Mouse (Mus musculus) urinary bladder, adult 18-20 months (tissue): ENCODE measurements around the gene Rgs4.

Experiments
- DNase-seq, 2 experiments: peaks; one replicate each; pipeline ENCODE4 v3.0.0; 2022; ENCODE audit warnings: low spot score in 2 of 2, mixed read lengths in 2 of 2

Gene Rgs4

GRCm38 (mm10) chr1:169747473-169747872 is at the start of gene Rgs4:
Gene Rgs4 (minus strand): TSS chr1:169747642.
- peak; percentile 9 to 18 for DNase-seq

- DNase-seq = no peak
Observed at GRCm38 (mm10) chr1:169792437-169792836, 45.0 kb upstream of the Rgs4 start.

GRCm38 (mm10) chr1:169785981-169786380 is 38.5 kb upstream of the Rgs4 start:
- DNase-seq = no peak

- DNase-seq = no peak
Observed at GRCm38 (mm10) chr1:169776566-169776965, 29.1 kb upstream of the Rgs4 start.

- no peak for DNase-seq
Observed at GRCm38 (mm10) chr1:169764619-169764955, 17.1 kb upstream of the Rgs4 start.

GRCm38 (mm10) chr1:169763858-169764618 is 16.6 kb upstream of the Rgs4 start:
- DNase-seq = no peak

- DNase-seq = no peak
Observed at GRCm38 (mm10) chr1:169762524-169762923, 15.1 kb upstream of the Rgs4 start.

GRCm38 (mm10) chr1:169756532-169756931 is 9.1 kb upstream of the Rgs4 start:
- DNase-seq = no peak

GRCm38 (mm10) chr1:169752395-169752794 is 5.0 kb upstream of the Rgs4 start:
- no peak for DNase-seq

- no peak for DNase-seq
Observed at GRCm38 (mm10) chr1:169748439-169748838, 997 bp upstream of the Rgs4 start.

- no peak for DNase-seq
Observed at GRCm38 (mm10) chr1:169747902-169748301, 460 bp upstream of the Rgs4 start.

GRCm38 (mm10) chr1:169741147-169741546 is 6.3 kb downstream of the Rgs4 start:
- DNase-seq = no peak

- DNase-seq = no peak
Observed at GRCm38 (mm10) chr1:169737231-169737630, 10.2 kb downstream of the Rgs4 start.

GRCm38 (mm10) chr1:169736139-169736538 is 11.3 kb downstream of the Rgs4 start:
- DNase-seq = no peak

GRCm38 (mm10) chr1:169730599-169731100 is 16.8 kb downstream of the Rgs4 start:
- no peak for DNase-seq

GRCm38 (mm10) chr1:169726319-169726718 is 21.1 kb downstream of the Rgs4 start:
- no peak for DNase-seq

- DNase-seq = no peak
Observed at GRCm38 (mm10) chr1:169721836-169722235, 25.6 kb downstream of the Rgs4 start.

GRCm38 (mm10) chr1:169704395-169705087 is 42.9 kb downstream of the Rgs4 start:
- DNase-seq = no peak

- no peak for DNase-seq
Observed at GRCm38 (mm10) chr1:169699184-169699583, 48.3 kb downstream of the Rgs4 start.

GRCm38 (mm10) chr1:169697236-169697635 is 50.2 kb downstream of the Rgs4 start:
- DNase-seq = no peak

GRCm38 (mm10) chr1:169695356-169695755 is 52.1 kb downstream of the Rgs4 start:
- no peak for DNase-seq

- no peak for DNase-seq
Observed at GRCm38 (mm10) chr1:169693537-169693936, 53.9 kb downstream of the Rgs4 start.

GRCm38 (mm10) chr1:169693040-169693439 is 54.4 kb downstream of the Rgs4 start:
- DNase-seq = no peak
